Mouse (Mus musculus) myocyte (in vitro differentiated cells): ENCODE data around the gene Ccnd3.

ENCODE experiments used
- CEBPB ChIP-seq: IDR thresholded peaks from 2 replicates; pipeline ENCODE4 v1.6.1; 2011; ENCODE audit warnings: mild to moderate bottlenecking, moderate library complexity; ENCODE audit not compliant: poor library complexity, insufficient read depth, severe bottlenecking
- E2F4 ChIP-seq: IDR thresholded peaks from one replicate; pipeline ENCODE4 v1.6.1; 2011; ENCODE audit warnings: mild to moderate bottlenecking, control low read depth, moderate library complexity; ENCODE audit not compliant: insufficient read depth
- MAX ChIP-seq: IDR thresholded peaks from one replicate; pipeline ENCODE4 v1.6.1; 2011; ENCODE audit warnings: low read depth, mild to moderate bottlenecking, control low read depth
- MYOD1 ChIP-seq, 3 experiments: IDR thresholded peaks; one replicate each; pipeline ENCODE4 v1.6.1; 2011; ENCODE audit warnings: control low read depth in 2 of 3, low read depth in 2 of 3, mild to moderate bottlenecking in 2 of 3, moderate library complexity in 1 of 3; ENCODE audit not compliant: insufficient read length in 2 of 3, control insufficient read depth in 1 of 3
- MYOG ChIP-seq, 3 experiments: IDR thresholded peaks; one replicate each; pipeline ENCODE4 v1.6.1; 2011; ENCODE audit warnings: control low read depth in 2 of 3, low read depth in 2 of 3, mild to moderate bottlenecking in 2 of 3; ENCODE audit not compliant: insufficient read length in 2 of 3, control insufficient read depth in 1 of 3, insufficient read depth in 1 of 3
- POLR2A ChIP-seq: IDR thresholded peaks from one replicate; pipeline ENCODE4 v1.6.1; 2011; ENCODE audit warnings: low read depth, mild to moderate bottlenecking, control low read depth, moderate library complexity; ENCODE audit not compliant: insufficient read length
- REST ChIP-seq: IDR thresholded peaks from one replicate; pipeline ENCODE4 v1.6.1; 2011; ENCODE audit warnings: mild to moderate bottlenecking, control low read depth, moderate library complexity; ENCODE audit not compliant: insufficient read depth, insufficient read length
- SRF ChIP-seq: IDR thresholded peaks from one replicate; pipeline ENCODE4 v1.6.1; 2011; ENCODE audit warnings: low read depth; ENCODE audit not compliant: control insufficient read depth, insufficient read length
- TCF12 ChIP-seq: IDR thresholded peaks from one replicate; pipeline ENCODE4 v1.6.1; 2011; ENCODE audit warnings: mild to moderate bottlenecking, control low read depth; ENCODE audit not compliant: poor library complexity, insufficient read depth, severe bottlenecking
- TCF3 ChIP-seq: IDR thresholded peaks from one replicate; pipeline ENCODE4 v1.6.1; 2011; ENCODE audit warnings: low read depth, control low read depth; ENCODE audit not compliant: insufficient read length
- USF1 ChIP-seq: IDR thresholded peaks from one replicate; pipeline ENCODE4 v1.6.1; 2011; ENCODE audit warnings: low read depth, mild to moderate bottlenecking, control low read depth, moderate library complexity

GRCm38 (mm10) chr17:47528919-47529318 is 24.1 kb downstream of the Ccnd3 start:
- TF ChIP-seq MAX (no peak), POLR2A (no peak), USF1 (no peak), CEBPB (no peak), E2F4 (no peak), MYOD1 (IDR thresholded peaks at IDR 0.05; ENCODE audit: control insufficient read depth in 1 of 3, insufficient read length in 2 of 3, low read depth in 2 of 3) (no peak), MYOG (IDR thresholded peaks at IDR 0.05; ENCODE audit: control insufficient read depth in 1 of 3, insufficient read depth in 1 of 3, insufficient read length in 2 of 3, low read depth in 2 of 3) (no peak), TCF12 (no peak), SRF (no peak), TCF3 (no peak), REST (no peak)
